Mouse (Mus musculus) cerebellum, adult 18-20 months (tissue): Measurements from ENCODE around the gene S100pbp.

ENCODE experiments used
- DNase-seq, 2 experiments: peaks; one replicate each; pipeline ENCODE4 v3.0.0; 2021

The S100pbp gene

DNA sequence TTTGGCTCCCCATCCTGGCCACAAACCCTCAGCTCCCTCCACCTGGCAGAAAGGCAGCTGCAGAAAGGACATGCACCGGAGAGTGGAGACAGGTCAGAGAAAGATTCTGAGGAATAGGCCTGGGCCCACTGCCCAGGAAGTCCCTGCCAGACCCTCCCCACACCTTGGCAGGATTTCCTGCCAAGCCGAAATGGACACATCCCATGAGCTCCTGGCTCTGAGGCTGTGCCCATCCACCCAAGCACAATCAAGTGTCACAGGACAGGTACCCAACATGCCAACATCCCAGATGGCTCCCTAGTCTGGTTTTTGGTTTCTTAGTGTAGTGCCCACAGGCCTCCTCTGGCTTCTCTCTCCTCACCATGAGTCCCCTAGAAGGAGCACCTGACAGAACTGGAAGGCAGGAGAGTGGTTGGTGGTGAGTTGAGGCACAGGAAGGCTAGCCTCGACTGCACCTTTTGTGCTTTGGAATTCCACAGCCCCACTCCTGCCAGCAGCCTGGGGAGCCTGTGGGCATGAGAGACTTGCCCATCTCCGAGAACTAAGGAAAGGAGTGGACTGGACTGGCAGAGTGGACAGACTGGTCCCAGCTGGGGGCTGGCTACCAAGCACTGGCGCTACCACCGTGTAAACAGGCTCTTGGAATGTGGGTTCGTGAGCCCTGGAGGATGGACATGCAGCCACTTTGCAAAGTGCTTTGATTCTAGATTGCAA, 31.0 kb upstream of the S100pbp start:
- peak; percentile 74 to 78 for DNase-seq

DNA sequence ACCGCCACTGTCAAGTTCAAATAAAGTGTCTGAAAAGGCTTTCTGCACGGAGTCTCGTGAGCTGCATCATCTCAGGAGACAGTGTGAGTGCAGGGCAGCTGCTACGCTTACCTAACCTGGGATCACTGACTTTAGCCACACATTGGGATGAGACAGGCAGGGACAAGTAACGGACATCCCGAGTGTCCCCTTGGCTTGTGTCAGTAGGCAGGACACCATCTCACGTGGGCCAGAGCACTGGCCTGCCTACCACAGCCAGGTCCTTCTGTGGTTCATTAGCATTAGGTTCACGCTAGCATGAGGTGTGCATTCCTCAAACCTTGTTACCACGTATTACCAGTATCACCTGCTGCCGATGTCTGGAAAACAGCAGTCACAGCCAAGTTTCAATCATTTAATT, 29.7 kb upstream of the S100pbp start:
- no peak for DNase-seq

DNA sequence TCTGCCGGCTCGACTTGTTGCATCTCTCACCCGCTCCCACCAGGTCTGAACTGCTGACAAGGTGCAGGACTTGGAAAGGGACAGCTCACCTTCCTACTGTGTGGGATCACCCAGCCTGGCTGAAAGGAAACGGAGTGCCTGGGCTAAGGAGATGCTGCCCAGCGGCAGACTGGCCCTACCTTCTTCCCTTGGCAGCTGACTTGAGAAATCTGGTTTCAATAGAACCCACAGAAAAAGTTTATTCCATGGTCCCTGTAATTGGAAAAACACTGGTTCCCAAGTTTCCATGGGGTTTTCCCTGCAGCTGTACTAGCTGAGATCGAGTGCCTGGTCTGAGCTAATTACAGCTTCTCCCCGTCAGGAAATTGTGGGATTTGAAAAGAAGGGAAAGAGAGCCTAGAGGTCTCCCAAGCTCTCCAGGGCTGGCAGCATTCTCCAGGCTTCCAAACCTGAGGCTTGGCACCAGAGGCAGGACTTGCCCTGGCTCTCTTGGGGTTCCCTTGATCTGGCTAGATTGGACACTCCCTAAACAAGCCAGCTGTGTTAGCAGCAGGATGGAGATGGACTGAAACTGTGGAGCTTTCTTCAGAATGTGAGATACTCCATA, 29.1 kb upstream of the S100pbp start:
- DNase-seq: no peak

DNA sequence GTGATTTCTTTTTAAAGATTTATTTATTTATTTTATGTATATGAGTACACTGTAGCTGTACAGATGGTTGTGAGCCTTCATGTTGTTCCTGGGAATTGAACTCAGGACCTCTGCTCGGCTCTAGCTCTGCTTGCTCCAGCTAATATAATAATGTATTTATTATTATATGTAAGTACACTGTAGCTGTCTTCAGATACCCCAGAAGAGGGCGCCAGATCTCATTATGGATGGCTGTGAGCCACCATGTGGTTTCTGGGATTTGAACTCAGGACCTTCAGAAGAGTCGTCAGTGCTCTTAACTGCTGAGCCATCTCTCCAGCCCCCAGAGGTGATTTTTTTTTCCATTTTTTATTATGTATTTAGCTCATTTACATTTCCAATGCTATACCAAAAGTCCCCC, 23.0 kb upstream of the S100pbp start:
- peak in 1 of 2 experiments; percentile 43 for DNase-seq

- no peak for DNase-seq
These were observed 21.9 kb upstream of the S100pbp start for GRCm38 (mm10) chr4:129211461-129211860.

DNA sequence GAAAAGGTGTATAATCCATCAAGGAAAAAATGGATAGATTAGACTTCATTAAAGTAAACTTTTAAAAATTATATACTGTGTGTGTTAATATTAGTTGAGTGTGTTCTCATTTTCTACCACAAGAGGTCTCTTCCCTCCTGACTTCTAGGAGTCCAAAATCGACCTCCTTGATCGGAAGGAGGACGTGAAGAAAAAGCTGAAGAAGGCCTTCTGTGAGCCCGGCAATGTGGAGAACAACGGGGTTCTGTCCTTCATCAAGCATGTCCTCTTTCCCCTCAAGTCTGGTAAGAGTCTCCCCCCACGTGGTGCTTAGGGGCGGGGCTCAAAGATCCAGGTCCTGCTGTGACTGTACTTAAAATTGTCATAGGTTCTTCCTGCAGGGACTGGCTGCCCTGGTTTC, 20.0 kb upstream of the S100pbp start:
- no peak for DNase-seq

- no peak for DNase-seq
These were observed 17.3 kb upstream of the S100pbp start for GRCm38 (mm10) chr4:129206792-129207191.

- DNase-seq: no peak
These were observed 15.1 kb upstream of the S100pbp start for GRCm38 (mm10) chr4:129204655-129205054.

- no peak for DNase-seq
These were observed 8.0 kb upstream of the S100pbp start for GRCm38 (mm10) chr4:129197514-129197913.

DNA sequence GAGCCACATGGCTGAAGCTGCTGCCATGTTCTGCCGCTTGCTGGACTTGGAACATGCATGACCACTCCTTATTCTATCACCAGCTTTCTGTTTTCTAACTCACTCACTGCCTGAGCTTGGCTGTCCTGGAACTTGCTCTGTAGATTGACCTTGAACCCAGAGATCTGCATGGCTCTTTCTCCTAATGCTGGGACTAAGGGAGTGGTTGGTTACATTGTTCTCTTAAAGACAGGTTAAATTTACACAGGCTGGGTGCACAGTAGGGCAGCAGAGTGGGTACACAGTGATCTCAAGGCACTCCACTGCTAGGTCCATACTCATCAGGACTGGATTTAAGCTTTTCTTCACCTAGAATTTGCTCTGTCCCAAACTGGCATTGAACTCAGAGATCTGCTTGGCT, 4.8 kb upstream of the S100pbp start:
- no peak for DNase-seq

DNA sequence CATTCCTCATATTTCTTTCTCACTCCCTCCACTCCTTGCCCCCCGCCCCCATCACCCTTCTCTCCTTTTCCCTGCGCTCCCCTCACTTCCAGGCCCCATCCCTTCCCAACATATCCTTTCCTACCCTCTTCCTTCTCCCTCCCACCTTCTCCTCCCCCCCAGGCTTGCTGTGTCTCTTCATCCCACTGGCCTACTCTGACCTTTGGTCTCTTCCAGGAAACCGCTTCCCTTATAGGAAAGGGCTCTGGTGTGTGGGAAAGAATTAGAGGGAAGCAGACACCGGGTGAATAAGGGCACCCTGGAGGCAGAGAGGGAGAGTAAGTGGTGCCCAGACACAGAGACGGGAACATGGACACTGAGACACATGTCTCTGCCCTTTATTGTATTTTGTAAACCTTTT, 2.2 kb upstream of the S100pbp start:
- no peak for DNase-seq

DNA sequence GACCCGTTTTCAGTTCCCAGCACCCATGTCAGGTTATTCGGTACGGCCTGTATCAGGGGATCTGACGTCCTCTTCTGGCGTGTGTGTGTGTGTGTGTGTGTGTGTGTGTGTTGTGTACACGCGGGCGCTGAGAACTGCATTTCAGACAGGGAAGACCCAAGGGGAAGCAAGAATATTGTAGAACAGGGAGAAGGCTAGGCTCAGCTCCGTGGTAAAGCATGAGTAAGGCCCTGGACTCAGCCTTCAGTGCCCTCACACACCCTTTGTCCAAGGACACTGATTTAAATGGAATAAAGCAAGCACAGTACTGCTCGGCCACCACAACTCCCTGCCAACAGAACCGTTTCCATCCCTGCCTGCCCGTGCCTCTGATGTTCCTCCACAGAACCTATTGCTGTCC, 1.0 kb upstream of the S100pbp start:
- peak in 1 of 2 experiments; percentile 28 for DNase-seq

GRCm38 (mm10) chr4:129188803-129189541, 555 bp downstream of the S100pbp start:
- DNase-seq: peak; percentile 58 to 75

DNA sequence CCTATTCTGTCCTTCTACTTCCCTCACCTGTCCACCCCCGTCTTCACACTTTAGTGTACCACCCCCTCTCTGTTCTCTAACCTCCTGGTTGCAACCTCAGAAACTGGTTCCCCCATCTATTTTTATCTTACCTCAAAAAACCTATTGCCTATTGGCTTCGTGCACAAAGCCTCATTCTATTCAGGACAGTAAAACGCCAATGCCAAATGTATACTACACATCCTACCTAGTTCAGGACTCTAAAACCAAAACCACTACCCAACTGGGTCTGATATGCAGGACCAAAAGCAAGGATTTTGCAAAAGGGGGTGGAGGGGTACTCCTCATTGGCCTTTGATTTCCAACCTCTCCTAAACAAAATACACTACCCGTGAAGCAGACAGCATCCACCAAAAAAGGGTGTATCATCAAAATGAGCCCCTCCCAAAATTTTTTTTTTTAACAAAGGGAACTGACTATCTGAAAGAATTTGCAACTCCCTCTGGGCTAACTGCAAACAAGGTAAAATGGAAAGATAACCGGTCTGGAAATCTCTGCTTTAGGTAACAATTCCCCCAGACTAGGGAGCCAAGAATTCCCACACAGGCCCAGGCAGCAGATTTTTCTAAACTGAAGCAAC, 1.4 kb downstream of the S100pbp start:
- DNase-seq: no peak

GRCm38 (mm10) chr4:129179560-129179959, 10.0 kb downstream of the S100pbp start:
- no peak for DNase-seq

GRCm38 (mm10) chr4:129172529-129172928, 17.0 kb downstream of the S100pbp start:
- DNase-seq: no peak

- DNase-seq: peak; percentile 62 to 64
These were observed 27.8 kb downstream of the S100pbp start for GRCm38 (mm10) chr4:129161581-129162255.

DNA sequence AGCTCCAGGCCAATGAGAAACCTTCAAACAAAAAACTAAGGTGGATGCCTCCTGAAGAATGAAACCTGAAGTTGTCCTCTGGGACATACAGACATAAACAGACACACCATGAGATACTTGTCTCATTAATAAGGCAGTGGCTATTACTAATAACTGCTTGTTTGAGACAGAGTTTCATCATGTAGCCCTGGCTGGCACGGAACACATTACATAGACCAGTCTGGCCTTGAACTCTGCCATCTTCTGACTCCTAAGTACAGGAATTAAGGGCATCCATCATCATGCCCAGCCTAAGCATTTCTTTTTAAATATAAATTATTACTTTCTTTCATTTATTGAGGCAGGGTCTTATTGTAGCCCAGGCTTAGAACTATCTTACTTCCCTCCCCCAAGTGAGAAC, 28.5 kb downstream of the S100pbp start:
- no peak for DNase-seq

GRCm38 (mm10) chr4:129158549-129158948, 31.0 kb downstream of the S100pbp start:
- no peak for DNase-seq

- DNase-seq: no peak
These were observed 32.0 kb downstream of the S100pbp start for GRCm38 (mm10) chr4:129157541-129157940.

- no peak for DNase-seq
These were observed 38.2 kb downstream of the S100pbp start for GRCm38 (mm10) chr4:129151276-129151811.

DNA sequence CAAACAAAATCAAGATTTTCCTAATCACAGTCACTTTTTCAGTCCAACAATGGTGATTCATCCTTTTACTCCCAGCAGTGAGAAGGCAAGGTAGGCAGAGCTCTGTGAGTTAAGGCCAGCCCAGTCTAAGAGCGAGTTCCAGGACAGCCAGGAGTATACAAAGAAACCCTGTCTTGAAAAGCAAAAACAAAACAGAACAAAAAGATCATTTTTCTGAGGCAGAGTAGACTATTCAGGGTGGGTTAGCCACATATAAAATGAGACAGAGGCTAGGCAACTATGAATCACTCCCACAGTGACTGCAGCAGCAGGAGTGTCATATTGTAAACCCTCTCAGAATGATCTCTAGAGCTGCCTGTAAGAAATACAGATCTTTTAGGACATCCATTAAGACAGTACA, 40.2 kb downstream of the S100pbp start:
- DNase-seq: no peak
